Mouse (Mus musculus) liver, embryonic 15.5 days (tissue): Measurements from ENCODE around the gene Pitpnm1. TPM values are rescaled to one million over a fixed set of nuclear protein-coding genes. Genes with fewer than 3 reads are reported as not detected.
A peak's percentile ranks its signal among the peaks of the same experiment; 100 is the strongest.

Source experiments
- ATAC-seq: fragments of 200-750 bp; cut with Nextera tagmentation; 2 replicates; pipeline ENCODE4 v1.8.0; 2017; ENCODE audit warnings: moderate number of reproducible peaks, mild to moderate bottlenecking, moderate library complexity; ENCODE audit not compliant: insufficient read depth
- H3K27ac ChIP-seq: fragments of 300-500 bp; sonication (generic); replicated peaks from 2 replicates; pipeline ENCODE4 v1.5.1; 2015; ENCODE audit warnings: mild to moderate bottlenecking, inconsistent platforms
- H3K27me3 ChIP-seq: fragments of 300-500 bp; sonication (generic); 2 replicates; pipeline ENCODE4 v1.6.1; 2015; ENCODE audit warnings: mild to moderate bottlenecking, inconsistent platforms
- H3K36me3 ChIP-seq: fragments of 300-500 bp; sonication (generic); replicated peaks from 2 replicates; pipeline ENCODE4 v1.6.1; 2015; ENCODE audit warnings: moderate library complexity, mild to moderate bottlenecking, inconsistent platforms
- H3K4me1 ChIP-seq: fragments of 300-500 bp; sonication (generic); replicated peaks from 2 replicates; pipeline ENCODE4 v1.6.1; 2015; ENCODE audit warnings: inconsistent platforms
- H3K4me2 ChIP-seq: fragments of 300-500 bp; sonication (generic); 2 replicates; pipeline ENCODE4 v1.6.1; 2015; ENCODE audit warnings: moderate library complexity, mild to moderate bottlenecking, inconsistent platforms
- H3K4me3 ChIP-seq: fragments of 300-500 bp; sonication (generic); replicated peaks from 2 replicates; pipeline ENCODE4 v1.5.1; 2015; ENCODE audit warnings: mild to moderate bottlenecking, inconsistent platforms
- H3K9ac ChIP-seq: fragments of 300-500 bp; sonication (generic); 2 replicates; pipeline ENCODE4 v1.6.1; 2015; ENCODE audit warnings: moderate library complexity, mild to moderate bottlenecking, inconsistent platforms
- H3K9me3 ChIP-seq: fragments of 300-500 bp; sonication (generic); replicated peaks from 2 replicates; pipeline ENCODE4 v1.6.1; 2016; ENCODE audit warnings: inconsistent platforms
- WGBS: fragments of 180-500 bp; shearing (Covaris S2); methylation state at CpG from one replicate; pipeline ENCODE4 v1.1.7; 2015; ENCODE audit warnings: mixed read lengths; ENCODE audit not compliant: insufficient replicate concordance; 5-methylcytosine and 5-hydroxymethylcytosine counted together
- polyA plus RNA-seq: library from polyadenylated mRNA; unstranded; fragments of >200 nt; fragmentation: Nextera tagmentation; extraction: Ambion mirVana; gene quantifications from 2 replicates; pipeline ENCODE4 v1.2.1, GENCODE M21; 2015

The Pitpnm1 gene
- polyA plus RNA-seq, 1 experiment from 2014 or later: 6.0 TPM

DNA sequence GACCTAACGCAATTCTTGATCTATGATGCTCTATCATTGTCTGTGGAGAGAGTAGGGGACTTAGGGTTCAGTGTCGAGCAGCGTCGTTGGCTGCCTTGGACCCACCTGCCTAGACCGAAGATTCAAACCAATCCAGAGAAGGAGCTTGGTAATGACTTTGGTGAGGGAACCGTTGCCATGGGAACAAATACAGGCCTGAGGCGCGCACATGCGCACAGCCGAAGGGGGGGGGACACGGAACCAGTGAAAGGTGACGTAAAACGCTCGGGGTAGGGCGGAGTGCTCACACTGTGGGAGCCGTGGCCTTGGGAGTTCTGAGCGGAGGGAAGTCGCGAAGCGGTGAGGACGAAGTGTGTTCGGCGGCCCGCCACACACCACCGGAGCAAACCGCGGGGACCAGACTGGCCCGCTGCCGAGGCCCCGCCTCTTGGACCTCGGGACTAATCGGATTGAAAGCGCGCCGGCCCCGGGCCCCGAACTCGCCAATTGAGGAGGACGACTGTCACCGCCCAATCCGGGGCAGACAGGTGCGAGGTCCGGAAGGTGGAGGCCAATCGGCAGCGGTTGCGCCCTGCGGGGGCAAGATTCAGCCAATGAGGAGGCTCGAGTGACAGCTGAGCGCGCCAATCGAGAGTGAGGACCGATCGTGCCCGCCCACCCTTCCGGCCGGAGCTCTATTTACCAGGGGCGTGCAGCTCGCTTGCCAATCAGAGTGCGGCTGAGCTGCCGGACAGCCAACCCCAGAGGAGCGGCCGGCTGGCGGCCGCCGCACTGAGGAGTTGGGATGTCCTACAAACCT, 3.0 kb upstream of the Pitpnm1 start, which contains the start of gene Cdk2ap2:
Cdk2ap2 (plus strand) TSS at position 541 of the 799 bp plus-strand sequence.
- Histone ChIP-seq H3K4me2 (peak within 1 kb of the TSS; percentile 93), H3K9ac (peak within 1 kb of the TSS; percentile 74), H3K9me3 (no peaks in the 10 kb centered on the region), H3K4me1 (peaks cover 64% of the 10 kb centered on the region), H3K4me3 (peak within 1 kb of the TSS; percentile 74), H3K36me3 (peaks cover 6% of the 10 kb centered on the region; the same call in 1 of the 2 replicates), H3K27ac (peak within 1 kb of the TSS; percentile 99), H3K27me3 (peaks cover 25% of the 10 kb centered on the region)
- under 1% methylated on average over 65 of the region's 65 CpGs for WGBS
- ATAC-seq: peak; percentile 91

DNA sequence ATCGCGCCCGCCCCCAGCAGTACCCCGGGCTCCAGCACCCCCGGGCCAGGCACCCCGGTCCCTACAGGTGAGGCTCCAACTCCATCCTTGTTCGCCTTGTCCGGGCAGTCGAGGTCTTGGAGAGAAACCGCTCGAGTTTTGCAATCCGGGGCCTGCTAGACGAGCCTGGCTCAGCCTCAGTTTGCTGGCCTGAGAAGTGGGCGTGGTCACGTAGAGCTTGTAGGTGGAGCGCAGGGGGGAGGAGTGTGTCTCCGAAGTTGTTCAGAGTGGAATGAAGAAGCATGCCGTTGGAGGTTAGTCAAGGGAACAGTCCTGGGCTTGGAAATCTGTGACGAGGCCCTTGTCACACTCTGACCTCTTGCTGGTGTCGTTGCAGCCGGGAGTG, 2.4 kb upstream of the Pitpnm1 start:
- Histone ChIP-seq H3K27me3 (peaks cover 31% of the 10 kb centered on the region), H3K27ac (peak overlapping the region; percentile 99), H3K9ac (peak overlapping the region; percentile 74), H3K4me3 (peak overlapping the region; percentile 74), H3K4me2 (peak overlapping the region; percentile 93), H3K9me3 (no peaks in the 10 kb centered on the region), H3K4me1 (peaks cover 63% of the 10 kb centered on the region), H3K36me3 (peaks cover 6% of the 10 kb centered on the region; the same call in 1 of the 2 replicates)
- ATAC-seq: peak; percentile 76
- 2% methylated on average over 21 of the region's 21 CpGs for WGBS

DNA sequence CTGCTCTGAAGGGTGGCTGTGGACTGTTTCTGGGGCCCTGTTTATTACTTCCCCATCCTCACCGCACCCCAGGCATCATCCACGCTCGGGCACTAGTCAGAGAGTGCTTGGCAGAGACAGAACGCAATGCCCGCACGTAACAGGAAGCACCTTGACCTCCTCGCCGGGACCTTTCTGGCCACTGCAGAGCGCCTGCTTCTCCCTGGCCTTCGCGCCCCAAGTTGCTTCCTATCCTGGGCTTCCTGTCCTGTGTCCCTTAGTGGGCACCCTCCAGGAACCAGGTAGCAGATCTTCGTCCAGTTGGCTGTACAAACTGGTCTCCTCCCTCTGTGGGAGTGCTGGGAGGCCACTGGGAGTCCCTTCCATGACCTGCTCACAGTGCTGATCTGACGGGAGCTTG, 1.4 kb upstream of the Pitpnm1 start:
- Histone ChIP-seq H3K27me3 (peaks cover 41% of the 10 kb centered on the region), H3K27ac (peak overlapping the region; percentile 99), H3K9ac (peak overlapping the region; percentile 74; the same call in 1 of the 2 replicates), H3K4me3 (peak overlapping the region; percentile 74), H3K36me3 (peaks cover 6% of the 10 kb centered on the region; the same call in 1 of the 2 replicates), H3K4me1 (peaks cover 56% of the 10 kb centered on the region), H3K4me2 (peak overlapping the region; percentile 93), H3K9me3 (no peaks in the 10 kb centered on the region)
- 71% methylated on average over 13 of the region's 13 CpGs for WGBS
- no peak for ATAC-seq

DNA sequence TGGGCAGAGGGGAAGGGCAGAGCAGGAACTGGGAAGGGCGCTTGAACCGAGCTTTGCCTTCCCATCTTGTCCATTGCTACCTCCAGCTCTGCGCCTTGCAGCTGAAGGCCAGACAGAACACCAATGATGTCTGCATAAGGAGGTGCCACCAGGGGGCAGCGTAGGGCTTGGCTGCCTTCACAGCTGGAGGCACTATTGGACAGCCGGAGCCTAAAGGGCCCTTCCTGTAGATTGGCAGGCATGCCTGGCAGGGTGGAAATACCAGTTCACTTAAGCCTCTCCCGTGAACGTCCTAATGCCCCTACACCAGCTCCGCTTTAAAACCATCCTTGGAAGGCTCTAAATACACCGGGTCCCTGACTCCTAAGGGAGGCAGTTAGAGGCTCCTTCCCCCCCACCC, 742 bp upstream of the Pitpnm1 start:
- H3K4me1 ChIP-seq: peaks cover 56% of the 10 kb centered on the region
- H3K9me3 ChIP-seq: no peaks in the 10 kb centered on the region
- peaks cover 6% of the 10 kb centered on the region; the same call in 1 of the 2 replicates for H3K36me3 ChIP-seq
- peaks cover 46% of the 10 kb centered on the region for H3K27me3 ChIP-seq
- H3K27ac ChIP-seq: peak overlapping the region; percentile 99
- H3K4me3 ChIP-seq: peak overlapping the region; percentile 74
- ATAC-seq: no peak
- WGBS: 6% methylated on average over 9 of the region's 9 CpGs
- H3K4me2 ChIP-seq: peak overlapping the region; percentile 93
- H3K9ac ChIP-seq: peak overlapping the region; percentile 63

DNA sequence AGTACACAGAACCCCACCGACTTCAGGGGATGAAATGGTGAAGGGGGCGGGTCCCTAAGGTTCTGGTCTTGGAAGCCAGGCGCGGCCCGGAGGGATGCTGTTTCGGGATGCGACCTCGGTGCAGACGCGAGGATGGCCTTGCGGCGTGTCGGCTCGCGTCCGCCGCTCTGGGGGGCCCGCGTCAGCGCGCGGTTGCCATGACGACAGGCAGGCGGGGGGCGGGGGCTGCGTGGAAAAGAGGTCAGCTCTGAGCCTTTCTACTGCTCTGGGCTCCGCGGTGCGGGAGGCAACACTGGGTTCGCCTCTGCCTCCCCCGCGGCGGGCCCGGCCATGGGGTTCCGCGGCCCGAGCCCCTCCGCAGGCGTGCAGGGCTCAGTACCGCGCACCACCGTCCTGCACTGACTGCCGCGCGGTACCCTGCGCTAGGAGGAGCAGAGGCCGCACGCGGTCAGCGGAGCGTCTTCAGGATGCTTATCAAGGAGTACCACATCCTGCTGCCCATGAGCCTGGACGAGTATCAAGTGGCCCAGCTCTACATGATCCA, 992 bp downstream of the Pitpnm1 start:
- WGBS: 1% methylated on average over 52 of the region's 52 CpGs
- Histone ChIP-seq H3K27ac (no peak overlapping the region), H3K36me3 (peaks cover 8% of the 10 kb centered on the region; the same call in 1 of the 2 replicates), H3K4me3 (peak overlapping the region; percentile 74), H3K27me3 (peaks cover 47% of the 10 kb centered on the region), H3K9me3 (no peaks in the 10 kb centered on the region), H3K4me1 (peaks cover 56% of the 10 kb centered on the region), H3K4me2 (peak overlapping the region; percentile 93), H3K9ac (peak overlapping the region; percentile 63; the same call in 1 of the 2 replicates)
- ATAC-seq: no peak

DNA sequence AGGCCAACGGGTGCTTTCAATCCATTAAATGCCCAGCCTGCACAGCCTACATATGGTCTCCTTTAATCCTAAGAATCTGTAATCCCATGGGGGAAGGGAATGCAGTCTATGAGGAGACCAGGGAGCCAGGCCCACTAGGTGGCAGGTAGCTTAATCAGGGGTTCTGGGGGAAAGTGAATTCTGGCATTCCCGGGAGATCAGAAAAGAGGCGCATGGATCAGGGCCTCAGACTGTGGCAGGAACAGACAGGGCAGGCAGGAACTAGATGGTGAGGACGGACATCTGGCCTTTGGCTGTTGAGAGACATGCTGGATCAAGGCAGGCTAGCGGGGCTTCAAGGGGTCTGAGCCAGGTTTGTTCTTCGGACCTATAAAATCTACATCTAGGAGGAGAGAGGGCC, 1.7 kb downstream of the Pitpnm1 start:
- Histone ChIP-seq H3K36me3 (peaks cover 8% of the 10 kb centered on the region; the same call in 1 of the 2 replicates), H3K27me3 (peaks cover 47% of the 10 kb centered on the region), H3K4me1 (peaks cover 49% of the 10 kb centered on the region), H3K9me3 (no peaks in the 10 kb centered on the region), H3K4me2 (peak overlapping the region; percentile 93; the same call in 1 of the 2 replicates), H3K4me3 (peak overlapping the region; percentile 74; the same call in 1 of the 2 replicates), H3K9ac (no peak overlapping the region), H3K27ac (no peak overlapping the region)
- WGBS: 70% methylated on average over 6 of the region's 6 CpGs
- ATAC-seq: no peak

DNA sequence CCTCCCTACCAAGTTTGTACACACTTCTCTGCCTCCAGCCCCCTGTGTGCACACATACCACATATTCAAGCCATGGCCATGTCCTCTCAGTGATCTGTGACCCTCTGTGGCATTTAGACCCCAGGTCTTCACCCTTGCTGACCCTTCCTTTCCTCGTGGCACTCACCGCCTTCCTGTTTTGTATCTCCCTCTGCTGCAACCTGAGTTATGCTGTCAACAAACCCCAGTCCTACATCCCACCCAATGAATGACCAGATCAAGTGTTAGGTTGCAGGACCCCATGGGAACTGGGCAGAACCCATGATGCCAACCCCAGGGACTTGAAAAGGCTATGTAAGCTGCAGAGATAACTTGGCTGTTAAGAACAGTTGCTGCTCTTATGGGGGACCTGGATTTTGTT, 2.3 kb downstream of the Pitpnm1 start:
- H3K27ac ChIP-seq: no peak overlapping the region
- WGBS: 77% methylated on average over 2 of the region's 2 CpGs
- no peak overlapping the region for H3K9ac ChIP-seq
- no peak overlapping the region for H3K4me2 ChIP-seq
- peaks cover 47% of the 10 kb centered on the region for H3K27me3 ChIP-seq
- no peaks in the 10 kb centered on the region for H3K9me3 ChIP-seq
- peaks cover 8% of the 10 kb centered on the region; the same call in 1 of the 2 replicates for H3K36me3 ChIP-seq
- no peak overlapping the region for H3K4me3 ChIP-seq
- ATAC-seq: no peak
- peaks cover 46% of the 10 kb centered on the region for H3K4me1 ChIP-seq

DNA sequence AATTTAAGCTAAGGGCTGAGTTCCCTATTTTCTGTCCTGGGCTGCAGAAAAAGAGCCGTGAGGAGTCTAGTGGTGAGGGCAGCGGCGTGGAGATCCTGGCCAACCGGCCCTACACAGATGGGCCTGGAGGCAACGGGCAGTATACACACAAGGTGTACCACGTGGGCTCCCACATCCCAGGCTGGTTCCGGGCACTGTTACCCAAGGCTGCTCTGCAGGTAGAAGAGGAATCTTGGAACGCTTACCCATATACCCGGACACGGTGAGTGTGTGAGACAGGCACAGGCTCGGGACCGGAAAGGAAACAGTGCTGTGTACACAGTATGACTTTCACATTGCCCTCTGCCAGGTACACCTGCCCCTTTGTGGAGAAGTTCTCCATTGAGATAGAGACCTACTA, 2.8 kb downstream of the Pitpnm1 start:
- H3K36me3 ChIP-seq: peaks cover 11% of the 10 kb centered on the region; the same call in 1 of the 2 replicates
- no peak overlapping the region for H3K4me2 ChIP-seq
- H3K9me3 ChIP-seq: no peaks in the 10 kb centered on the region
- H3K9ac ChIP-seq: no peak overlapping the region
- peaks cover 41% of the 10 kb centered on the region for H3K4me1 ChIP-seq
- peaks cover 47% of the 10 kb centered on the region for H3K27me3 ChIP-seq
- H3K4me3 ChIP-seq: no peak overlapping the region
- H3K27ac ChIP-seq: no peak overlapping the region
- ATAC-seq: no peak
- 78% methylated on average over 12 of the region's 12 CpGs for WGBS

DNA sequence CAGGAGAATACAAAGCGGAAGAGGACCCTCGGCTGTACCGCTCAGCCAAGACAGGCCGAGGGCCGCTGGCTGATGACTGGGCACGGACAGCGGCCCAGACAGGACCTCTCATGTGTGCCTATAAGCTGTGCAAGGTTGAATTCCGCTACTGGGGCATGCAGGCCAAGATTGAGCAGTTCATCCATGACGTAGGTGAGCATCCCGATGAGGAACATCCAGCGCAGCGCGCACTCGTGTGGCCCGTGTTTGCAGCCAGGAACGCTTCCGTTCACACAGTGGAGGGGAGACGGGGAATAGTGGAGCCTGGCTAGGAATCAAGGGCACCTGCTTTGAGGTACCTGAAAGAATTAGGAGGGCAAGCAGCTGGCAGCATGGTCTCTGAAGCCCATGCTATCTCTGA, 3.5 kb downstream of the Pitpnm1 start:
- ATAC-seq: no peak
- Histone ChIP-seq H3K4me1 (peaks cover 35% of the 10 kb centered on the region), H3K36me3 (peaks cover 9% of the 10 kb centered on the region; the same call in 1 of the 2 replicates), H3K9me3 (no peaks in the 10 kb centered on the region), H3K9ac (no peak overlapping the region), H3K27ac (no peak overlapping the region), H3K27me3 (peaks cover 47% of the 10 kb centered on the region), H3K4me2 (no peak overlapping the region), H3K4me3 (no peak overlapping the region)
- WGBS: 88% methylated on average over 18 of the region's 18 CpGs

DNA sequence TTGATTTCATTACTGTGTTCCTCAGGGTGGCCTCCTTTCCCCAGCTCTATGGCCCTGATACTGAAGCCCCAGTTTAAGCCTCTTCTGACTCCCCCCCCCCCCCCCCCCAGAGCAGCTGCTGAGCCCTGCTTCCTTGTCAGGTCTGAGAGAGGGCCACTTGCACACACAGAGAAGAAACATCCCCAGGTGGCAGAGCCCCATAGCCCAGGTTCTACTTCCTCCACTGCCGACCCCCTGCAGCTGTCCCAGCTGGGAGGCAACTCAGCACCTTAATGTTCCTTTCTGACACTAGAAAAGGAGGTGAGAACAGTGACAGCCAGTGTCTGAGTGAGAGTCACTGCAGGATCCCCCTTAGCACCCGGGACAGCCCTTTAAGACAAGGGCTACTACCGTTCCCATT, 4.0 kb downstream of the Pitpnm1 start:
- H3K9ac ChIP-seq: no peak overlapping the region
- H3K27me3 ChIP-seq: peaks cover 47% of the 10 kb centered on the region
- WGBS: 60% methylated on average over 3 of the region's 3 CpGs
- H3K4me3 ChIP-seq: no peak overlapping the region
- peaks cover 30% of the 10 kb centered on the region for H3K4me1 ChIP-seq
- H3K27ac ChIP-seq: no peak overlapping the region
- H3K9me3 ChIP-seq: no peaks in the 10 kb centered on the region
- ATAC-seq: no peak
- 0 out of 2 replicates have a peak, but pooled peaks cover 5% of the 10 kb centered on the region for H3K36me3 ChIP-seq
- H3K4me2 ChIP-seq: no peak overlapping the region

DNA sequence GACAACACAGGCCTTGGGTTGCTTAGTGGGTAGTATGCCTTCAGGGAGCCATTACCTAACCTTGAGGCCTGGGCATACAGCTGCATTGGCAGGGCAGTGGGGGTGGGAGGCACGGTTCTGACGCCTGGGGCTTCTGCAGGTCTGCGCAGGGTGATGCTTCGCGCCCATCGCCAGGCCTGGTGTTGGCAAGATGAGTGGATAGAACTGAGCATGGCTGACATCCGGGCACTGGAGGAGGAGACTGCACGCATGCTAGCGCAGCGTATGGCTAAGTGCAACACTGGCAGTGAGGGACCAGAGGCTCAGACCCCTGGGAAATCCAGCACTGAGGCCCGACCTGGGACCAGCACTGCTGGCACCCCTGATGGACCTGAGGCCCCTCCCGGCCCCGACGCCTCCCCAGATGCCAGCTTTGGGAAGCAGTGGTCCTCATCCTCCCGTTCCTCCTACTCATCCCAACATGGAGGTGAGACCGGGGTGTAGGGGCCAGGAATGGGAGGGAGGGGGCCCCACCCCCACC, 4.9 kb downstream of the Pitpnm1 start:
- H3K4me3 ChIP-seq: no peak overlapping the region
- no peak overlapping the region for H3K4me2 ChIP-seq
- no peak for ATAC-seq
- H3K27me3 ChIP-seq: peaks cover 44% of the 10 kb centered on the region
- H3K27ac ChIP-seq: no peak overlapping the region
- H3K9ac ChIP-seq: no peak overlapping the region
- 0 out of 2 replicates have a peak, but pooled peaks cover 5% of the 10 kb centered on the region for H3K36me3 ChIP-seq
- 78% methylated on average over 16 of the region's 16 CpGs for WGBS
- no peaks in the 10 kb centered on the region for H3K9me3 ChIP-seq
- H3K4me1 ChIP-seq: peaks cover 20% of the 10 kb centered on the region
